ENCODE assay signal across 7 mouse cellular contexts in the genomic region with DNA sequence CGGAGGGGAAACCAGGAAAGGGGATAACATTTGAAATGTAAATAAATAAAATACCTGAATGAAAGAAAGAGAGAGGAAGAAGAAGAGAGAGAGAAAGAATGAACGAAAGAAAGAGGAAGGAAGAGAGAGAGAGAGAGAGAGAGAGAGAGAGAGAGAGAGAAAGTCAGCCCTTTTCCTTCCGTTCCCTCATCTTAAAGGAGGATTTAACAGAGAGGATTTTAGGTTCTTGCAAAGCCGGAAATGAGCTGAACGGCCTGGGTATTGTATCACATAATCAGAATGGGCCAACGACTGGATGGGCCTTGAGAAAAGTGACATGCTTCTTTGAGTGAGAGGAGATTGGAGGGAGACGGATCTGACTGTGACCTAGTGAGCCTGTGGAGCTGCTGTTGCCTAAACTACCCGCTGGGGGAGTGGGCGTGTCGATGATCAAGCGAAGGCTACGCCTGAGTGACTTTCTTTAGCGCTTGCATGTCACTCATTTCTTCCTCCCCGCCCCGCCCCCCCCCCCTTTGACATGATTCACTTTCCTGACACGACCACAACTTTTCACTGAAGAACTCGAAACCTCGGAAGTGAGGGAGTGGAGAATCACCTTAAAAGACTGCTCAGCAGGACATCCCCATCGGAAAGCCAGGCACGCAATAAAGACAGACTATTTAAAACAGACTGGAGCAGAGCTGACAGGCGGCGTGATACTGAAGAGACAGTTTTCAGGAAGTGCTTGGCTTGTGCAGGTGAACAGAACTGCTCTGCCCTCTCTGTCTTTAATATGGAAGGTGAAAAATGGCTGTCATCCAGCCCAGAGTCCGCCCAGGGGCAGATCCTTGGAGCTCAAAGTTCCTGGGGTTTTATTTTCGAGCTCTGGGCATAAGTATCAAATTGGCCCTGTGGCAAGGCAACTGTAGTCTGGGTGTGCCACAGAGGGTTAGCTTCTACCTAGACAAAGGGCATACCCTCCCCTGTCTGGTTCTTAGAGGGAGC. TPM values are rescaled to one million over a fixed set of nuclear protein-coding genes. Genes with fewer than 3 reads are reported as not detected.
DNase-seq lines count a peak whose midpoint lies in the region; ATAC-seq lines count a peak whose summit lies in the region.

No protein-coding gene starts in this region.

- H3K36me3 ChIP-seq in hindbrain, embryonic 16.5 days (ENCODE audit: control insufficient read depth, insufficient read depth, low read length): 0 out of 2 replicates have a peak, but pooled peaks cover 2% of the 10 kb centered on the region
- H3K36me3 ChIP-seq in limb, embryonic 12.5 days: no peaks in the 10 kb centered on the region
- no peaks in the 10 kb centered on the region for H3K36me3 ChIP-seq in midbrain, embryonic 12.5 days

- ATAC-seq in hindbrain, embryonic 16.5 days: peak; percentile 30; the same call in 1 of the 2 replicates
- no peak for ATAC-seq in limb, embryonic 12.5 days (ENCODE audit: insufficient number of reproducible peaks, insufficient read depth, low FRiP score, low TSS enrichment, low read depth)
- peak; percentile 76 for ATAC-seq in midbrain, embryonic 12.5 days (ENCODE audit: low FRiP score, low read depth)

- 0 out of 2 replicates have a peak, but pooled peaks cover 3% of the 10 kb centered on the region for H3K27me3 ChIP-seq in hindbrain, embryonic 16.5 days (replicated peaks; ENCODE audit: control insufficient read depth, insufficient read depth, low read length)
- 0 out of 2 replicates have a peak, but pooled peaks cover 11% of the 10 kb centered on the region for H3K27me3 ChIP-seq in limb, embryonic 12.5 days
- H3K27me3 ChIP-seq in midbrain, embryonic 12.5 days: peaks cover 47% of the 10 kb centered on the region

- peak overlapping the region; percentile 26 for H3K9ac ChIP-seq in hindbrain, embryonic 16.5 days (ENCODE audit: low read depth, low read length)
- peak overlapping the region; percentile 27; the same call in 1 of the 2 replicates for H3K9ac ChIP-seq in limb, embryonic 12.5 days (replicated peaks)
- H3K9ac ChIP-seq in midbrain, embryonic 12.5 days (replicated peaks): peak overlapping the region; percentile 24; the same call in 1 of the 2 replicates

- no peak overlapping the region for H3K27ac ChIP-seq in hindbrain, embryonic 16.5 days (ENCODE audit: low read depth, low read length)
- H3K27ac ChIP-seq in limb, embryonic 12.5 days: no peak overlapping the region
- peak overlapping the region; percentile 60 for H3K27ac ChIP-seq in midbrain, embryonic 12.5 days (replicated peaks)

- H3K9me3 ChIP-seq in hindbrain, embryonic 16.5 days (ENCODE audit: control insufficient read depth, low read length): no peaks in the 10 kb centered on the region
- no peaks in the 10 kb centered on the region for H3K9me3 ChIP-seq in limb, embryonic 12.5 days
- no peaks in the 10 kb centered on the region for H3K9me3 ChIP-seq in midbrain, embryonic 12.5 days

- 5% methylated on average over 22 of the region's 24 CpGs for WGBS in hindbrain, embryonic 16.5 days
- WGBS in limb, embryonic 12.5 days: 8% methylated on average over 24 of the region's 24 CpGs
- WGBS in midbrain, embryonic 12.5 days: 8% methylated on average over 22 of the region's 24 CpGs

- H3K4me3 ChIP-seq in hindbrain, embryonic 16.5 days (ENCODE audit: low read length): peak overlapping the region; percentile 11
- peak overlapping the region; percentile 24 for H3K4me3 ChIP-seq in limb, embryonic 12.5 days (replicated peaks)
- peak overlapping the region; percentile 15 for H3K4me3 ChIP-seq in midbrain, embryonic 12.5 days

- H3K4me2 ChIP-seq in hindbrain, embryonic 16.5 days (ENCODE audit: low read length): peak overlapping the region; percentile 55
- peak overlapping the region; percentile 57 for H3K4me2 ChIP-seq in limb, embryonic 12.5 days
- peak overlapping the region; percentile 49 for H3K4me2 ChIP-seq in midbrain, embryonic 12.5 days (replicated peaks)

- H3K4me1 ChIP-seq in hindbrain, embryonic 16.5 days (ENCODE audit: control insufficient read depth, insufficient read depth, low read depth, low read length): peaks cover 19% of the 10 kb centered on the region
- H3K4me1 ChIP-seq in limb, embryonic 12.5 days (replicated peaks): peaks cover 54% of the 10 kb centered on the region
- H3K4me1 ChIP-seq in midbrain, embryonic 12.5 days: peaks cover 59% of the 10 kb centered on the region

- DNase-seq in NIH3T3 (ENCODE audit: low read depth): peak; percentile 90
- peak; percentile 87 for DNase-seq in c-Kit-positive CD71-negative TER-119-negative erythroid progenitor cells, embryonic 14.5 days (ENCODE audit: low read depth)
- DNase-seq in gastrocnemius, adult 8-10 months (ENCODE audit: low spot score in 2 of 2): peak; percentile 45 to 57
- DNase-seq in spleen, postnatal 10 days (ENCODE audit: low spot score in 2 of 2): peak; percentile 57 to 88

RNA-seq across cellular contexts. Expression of a gene that starts 24.0 kb away (rescaled TPM):
- total RNA-seq in gastrocnemius, adult 8-10 months (2022): 1 to 10 TPM; 4.7 to 8.1 (median 5.5) TPM
- 14.1 and 15.1 TPM in 2 replicates for polyA plus RNA-seq in hindbrain, embryonic 16.5 days (2015; fragmentation: Nextera tagmentation; extraction: Ambion mirVana)
- 11.7 and 14.9 TPM in 2 replicates for polyA plus RNA-seq in limb, embryonic 12.5 days (2016; fragmentation: Nextera tagmentation; extraction: Ambion mirVana)
- polyA plus RNA-seq in midbrain, embryonic 12.5 days (2016; fragmentation: Nextera tagmentation; extraction: Ambion mirVana): 9.4 and 11.0 TPM in 2 replicates
